Mouse (Mus musculus) MEL (cell line): Measurements from ENCODE around the gene Clec4d. TPM values are rescaled to one million over a fixed set of nuclear protein-coding genes. Genes with fewer than 3 reads are reported as not detected.

Experiments
- DNase-seq: peaks from one replicate; pipeline ENCODE4 v3.0.0; 2011; ENCODE audit warnings: low read depth, low spot score
- H3K27ac ChIP-seq: 2 replicates; pipeline ENCODE4 v1.5.1; 2012; ENCODE audit warnings: low read depth, mild to moderate bottlenecking, control low read depth, low read length, moderate library complexity; ENCODE audit not compliant: control insufficient read depth
- H3K27me3 ChIP-seq, 2 experiments: fragments of 150-350 bp in 1 of 2; sonication (generic) in 1 of 2; 2 replicates each; pipeline ENCODE4 v1.6.1; 2012; ENCODE audit warnings: low read length in 2 of 2, mild to moderate bottlenecking in 2 of 2, improper control_type of control experiment in 1 of 2, moderate library complexity in 1 of 2; ENCODE audit not compliant: insufficient read depth in 2 of 2, control insufficient read depth in 1 of 2
- H3K36me3 ChIP-seq, 2 experiments: 2 replicates each; pipeline ENCODE4 v1.6.1; 2012 to 2014; ENCODE audit warnings: low read length in 2 of 2, improper control_type of control experiment in 1 of 2, inconsistent platforms in 1 of 2, mild to moderate bottlenecking in 1 of 2; ENCODE audit not compliant: insufficient read depth in 2 of 2, control insufficient read depth in 1 of 2
- H3K4me1 ChIP-seq, 2 experiments: fragments of 150-350 bp in 1 of 2; sonication (generic) in 1 of 2; 2 replicates each; pipeline ENCODE4 v1.6.1; 2012; ENCODE audit warnings: low read length in 2 of 2, improper control_type of control experiment in 1 of 2, mild to moderate bottlenecking in 1 of 2; ENCODE audit not compliant: insufficient read depth in 2 of 2, control insufficient read depth in 1 of 2
- H3K4me3 ChIP-seq, 2 experiments: fragments of 150-350 bp in 1 of 2; sonication (generic) in 1 of 2; 2 replicates each; pipeline ENCODE4 v1.5.1; 2012; ENCODE audit warnings: low read depth in 2 of 2, low read length in 2 of 2, mild to moderate bottlenecking in 2 of 2, moderate library complexity in 2 of 2, control low read depth in 1 of 2, improper control_type of control experiment in 1 of 2; ENCODE audit not compliant: control insufficient read depth in 1 of 2, insufficient read depth in 1 of 2
- H3K79me2 ChIP-seq: 2 replicates; pipeline ENCODE4 v1.6.1; 2012; ENCODE audit warnings: mild to moderate bottlenecking, low read length, moderate library complexity; ENCODE audit not compliant: control insufficient read depth, poor library complexity, insufficient read depth
- H3K9ac ChIP-seq: 2 replicates; pipeline ENCODE4 v1.6.1; 2012; ENCODE audit warnings: low read depth, mild to moderate bottlenecking, control low read depth, low read length, moderate library complexity; ENCODE audit not compliant: control insufficient read depth, poor library complexity, severe bottlenecking
- H3K9me3 ChIP-seq: fragments of 150-350 bp; sonication (generic); replicated peaks from 2 replicates; pipeline ENCODE4 v1.6.1; 2012; ENCODE audit warnings: mild to moderate bottlenecking, low read length, improper control_type of control experiment, moderate library complexity; ENCODE audit not compliant: insufficient read depth
- CHD1 ChIP-seq: IDR thresholded peaks from 2 replicates; pipeline ENCODE4 v1.6.1; 2012; ENCODE audit warnings: low read depth, mild to moderate bottlenecking, inconsistent platforms, low read length, improper control_type of control experiment
- CHD2 ChIP-seq: IDR thresholded peaks from 2 replicates; pipeline ENCODE4 v1.6.1; 2011; ENCODE audit warnings: low read length, improper control_type of control experiment
- CTCF ChIP-seq, 3 experiments: IDR thresholded peaks in 2 of 3; conservative IDR thresholded peaks in 1 of 3; 2 replicates each; pipeline ENCODE4 v1.5.1; 2011 to 2012; ENCODE audit warnings: low read length in 3 of 3, low read depth in 2 of 3, mild to moderate bottlenecking in 2 of 3, improper control_type of control experiment in 1 of 3, inconsistent platforms in 1 of 3, mixed read lengths in 1 of 3, moderate library complexity in 1 of 3; ENCODE audit not compliant: control insufficient read depth in 1 of 3, insufficient read depth in 1 of 3, poor library complexity in 1 of 3, severe bottlenecking in 1 of 3
- E2F4 ChIP-seq: IDR thresholded peaks from 2 replicates; pipeline ENCODE4 v1.6.1; 2011; ENCODE audit warnings: low read depth, low read length, improper control_type of control experiment, borderline replicate concordance
- ELF1 ChIP-seq: IDR thresholded peaks from 2 replicates; pipeline ENCODE4 v1.6.1; 2014; ENCODE audit warnings: low read depth, mild to moderate bottlenecking, inconsistent platforms, low read length, improper control_type of control experiment, moderate library complexity
- EP300 ChIP-seq, 2 experiments: IDR thresholded peaks; 2 replicates each; pipeline ENCODE4 v1.6.1; 2011; ENCODE audit warnings: improper control_type of control experiment in 2 of 2, low read length in 2 of 2, low read depth in 1 of 2, mild to moderate bottlenecking in 1 of 2
- ETS1 ChIP-seq: IDR thresholded peaks from 2 replicates; pipeline ENCODE4 v1.6.1; 2012; ENCODE audit warnings: low read depth, mild to moderate bottlenecking, inconsistent platforms, low read length, improper control_type of control experiment, moderate library complexity
- GABPA ChIP-seq: IDR thresholded peaks from 2 replicates; pipeline ENCODE4 v1.6.1; 2012; ENCODE audit warnings: low read depth, mild to moderate bottlenecking, inconsistent platforms, low read length, improper control_type of control experiment, moderate library complexity
- GATA1 ChIP-seq: IDR thresholded peaks from 2 replicates; pipeline ENCODE4 v1.6.1; 2011; ENCODE audit warnings: low read depth, low read length, improper control_type of control experiment
- HCFC1 ChIP-seq: IDR thresholded peaks from 2 replicates; pipeline ENCODE4 v1.6.1; 2012; ENCODE audit warnings: low read depth, mild to moderate bottlenecking, inconsistent platforms, low read length, improper control_type of control experiment, moderate library complexity
- JUND ChIP-seq: IDR thresholded peaks from 2 replicates; pipeline ENCODE4 v1.6.1; 2011; ENCODE audit warnings: low read depth, mild to moderate bottlenecking, improper control_type of control experiment, low read length
- KAT2A ChIP-seq: conservative IDR thresholded peaks from 2 replicates; pipeline ENCODE4 v1.6.1; 2012; ENCODE audit warnings: low read depth, low read length, improper control_type of control experiment, inconsistent platforms
- MAFK ChIP-seq: IDR thresholded peaks from 2 replicates; pipeline ENCODE4 v1.6.1; 2011; ENCODE audit warnings: low read depth, mild to moderate bottlenecking, low read length, improper control_type of control experiment, borderline replicate concordance
- MAX ChIP-seq: IDR thresholded peaks from 2 replicates; pipeline ENCODE4 v1.6.1; 2011; ENCODE audit warnings: low read length, improper control_type of control experiment
- MAZ ChIP-seq: IDR thresholded peaks from 2 replicates; pipeline ENCODE4 v1.6.1; 2012; ENCODE audit warnings: low read depth, mild to moderate bottlenecking, inconsistent platforms, low read length, improper control_type of control experiment
- MEF2A ChIP-seq: IDR thresholded peaks from 2 replicates; pipeline ENCODE4 v1.6.1; 2014; ENCODE audit warnings: low read depth, mild to moderate bottlenecking, inconsistent platforms, low read length, improper control_type of control experiment; ENCODE audit not compliant: poor library complexity, insufficient replicate concordance, severe bottlenecking; ENCODE audit errors: extremely low read depth
- MXI1 ChIP-seq: IDR thresholded peaks from 2 replicates; pipeline ENCODE4 v1.6.1; 2011; ENCODE audit warnings: mild to moderate bottlenecking, low read depth, low read length, improper control_type of control experiment
- MYB ChIP-seq: IDR thresholded peaks from 2 replicates; pipeline ENCODE4 v1.6.1; 2011; ENCODE audit warnings: mild to moderate bottlenecking, low read depth, low read length, improper control_type of control experiment
- MYC ChIP-seq: IDR thresholded peaks from 2 replicates; pipeline ENCODE4 v1.6.1; 2011; ENCODE audit warnings: low read depth, mild to moderate bottlenecking, low read length, improper control_type of control experiment, moderate library complexity
- NRF1 ChIP-seq: IDR thresholded peaks from 2 replicates; pipeline ENCODE4 v1.6.1; 2014; ENCODE audit warnings: low read depth, mild to moderate bottlenecking, inconsistent platforms, low read length, improper control_type of control experiment, moderate library complexity; ENCODE audit not compliant: poor library complexity, insufficient read depth, severe bottlenecking
- POLR2A ChIP-seq, 2 experiments: IDR thresholded peaks; 2 replicates each; pipeline ENCODE4 v1.6.1; 2011 to 2012; ENCODE audit warnings: low read length in 2 of 2, mild to moderate bottlenecking in 2 of 2, control low read depth in 1 of 2, improper control_type of control experiment in 1 of 2, low read depth in 1 of 2, moderate library complexity in 1 of 2; ENCODE audit not compliant: control insufficient read depth in 1 of 2, insufficient read depth in 1 of 2, poor library complexity in 1 of 2
- POLR2AphosphoS2 ChIP-seq: IDR thresholded peaks from 2 replicates; pipeline ENCODE4 v1.6.1; 2011; ENCODE audit warnings: low read length, improper control_type of control experiment
- POLR2AphosphoS5 ChIP-seq: IDR thresholded peaks from 2 replicates; pipeline ENCODE4 v1.6.1; 2012; ENCODE audit warnings: low read depth, borderline replicate concordance, mild to moderate bottlenecking, inconsistent platforms, low read length, moderate library complexity, mixed read lengths
- RAD21 ChIP-seq: IDR thresholded peaks from 2 replicates; pipeline ENCODE4 v1.6.1; 2011; ENCODE audit warnings: mild to moderate bottlenecking, low read depth, low read length, improper control_type of control experiment
- RCOR1 ChIP-seq: IDR thresholded peaks from 2 replicates; pipeline ENCODE4 v1.6.1; 2012; ENCODE audit warnings: low read depth, mild to moderate bottlenecking, inconsistent platforms, low read length, improper control_type of control experiment
- SIN3A ChIP-seq: IDR thresholded peaks from 2 replicates; pipeline ENCODE4 v1.6.1; 2012; ENCODE audit warnings: low read length, improper control_type of control experiment, inconsistent platforms
- SMC3 ChIP-seq: IDR thresholded peaks from 2 replicates; pipeline ENCODE4 v1.6.1; 2011; ENCODE audit warnings: low read depth, low read length, improper control_type of control experiment
- TAL1 ChIP-seq: IDR thresholded peaks from 2 replicates; pipeline ENCODE4 v1.6.1; 2012; ENCODE audit warnings: mild to moderate bottlenecking, inconsistent platforms, low read length, moderate library complexity, mixed read lengths
- TBP ChIP-seq: IDR thresholded peaks from 2 replicates; pipeline ENCODE4 v1.8.0; 2011; ENCODE audit warnings: low read depth, low read length, improper control_type of control experiment
- TCF12 ChIP-seq: IDR thresholded peaks from 2 replicates; pipeline ENCODE4 v1.6.1; 2014; ENCODE audit warnings: low read depth, mild to moderate bottlenecking, inconsistent platforms, low read length, improper control_type of control experiment, moderate library complexity
- UBTF ChIP-seq: IDR thresholded peaks from 2 replicates; pipeline ENCODE4 v1.6.1; 2012; ENCODE audit warnings: low read depth, mild to moderate bottlenecking, inconsistent platforms, low read length, improper control_type of control experiment, moderate library complexity, borderline replicate concordance; ENCODE audit not compliant: insufficient read depth
- USF1 ChIP-seq: IDR thresholded peaks from 2 replicates; pipeline ENCODE4 v1.6.1; 2014; ENCODE audit warnings: low read depth, mild to moderate bottlenecking, inconsistent platforms, low read length, improper control_type of control experiment, moderate library complexity
- USF2 ChIP-seq, 2 experiments: IDR thresholded peaks; 2 replicates each; pipeline ENCODE4 v1.6.1; 2011 to 2012; ENCODE audit warnings: improper control_type of control experiment in 2 of 2, low read length in 2 of 2, borderline replicate concordance in 1 of 2, inconsistent platforms in 1 of 2, low read depth in 1 of 2, mild to moderate bottlenecking in 1 of 2; ENCODE audit not compliant: insufficient read depth in 1 of 2
- ZC3H11A ChIP-seq: IDR thresholded peaks from 2 replicates; pipeline ENCODE4 v1.6.1; 2012; ENCODE audit warnings: low read depth, mild to moderate bottlenecking, inconsistent platforms, low read length, improper control_type of control experiment
- ZKSCAN1 ChIP-seq: IDR thresholded peaks from 2 replicates; pipeline ENCODE4 v1.6.1; 2012; ENCODE audit warnings: low read depth, mild to moderate bottlenecking, inconsistent platforms, low read length, improper control_type of control experiment, moderate library complexity
- ZMIZ1 ChIP-seq: IDR thresholded peaks from 2 replicates; pipeline ENCODE4 v1.6.1; 2012; ENCODE audit warnings: low read depth, mild to moderate bottlenecking, inconsistent platforms, low read length, improper control_type of control experiment, moderate library complexity
- ZNF384 ChIP-seq: IDR thresholded peaks from 2 replicates; pipeline ENCODE4 v1.6.1; 2012; ENCODE audit warnings: low read depth, mild to moderate bottlenecking, inconsistent platforms, low read length, improper control_type of control experiment
- polyA plus RNA-seq, 2 experiments: library from polyadenylated mRNA; stranded (reverse) in 1 of 2; unstranded in 1 of 2; fragments of >175 nt in 1 of 2; fragments of >200 nt in 1 of 2; gene quantifications; 2 replicates each; pipeline versions ENCODE4 v1.2.1 to v1.2.4; 2012; ENCODE audit warnings: low replicate concordance in 2 of 2, low read depth in 1 of 2; ENCODE audit not compliant: insufficient read length in 2 of 2, insufficient read depth in 1 of 2, missing spikeins in 1 of 2
- total RNA-seq: library from RNA; depleted of rRNA; stranded (reverse); fragments of 300-350 nt; gene quantifications from 2 replicates; pipeline ENCODE4 v1.2.3, GENCODE M21; 2012

Clec4d gene
- total and polyA plus RNA-seq, 3 experiments = 2.0 to 5.6 TPM; not detected in 1

DNA sequence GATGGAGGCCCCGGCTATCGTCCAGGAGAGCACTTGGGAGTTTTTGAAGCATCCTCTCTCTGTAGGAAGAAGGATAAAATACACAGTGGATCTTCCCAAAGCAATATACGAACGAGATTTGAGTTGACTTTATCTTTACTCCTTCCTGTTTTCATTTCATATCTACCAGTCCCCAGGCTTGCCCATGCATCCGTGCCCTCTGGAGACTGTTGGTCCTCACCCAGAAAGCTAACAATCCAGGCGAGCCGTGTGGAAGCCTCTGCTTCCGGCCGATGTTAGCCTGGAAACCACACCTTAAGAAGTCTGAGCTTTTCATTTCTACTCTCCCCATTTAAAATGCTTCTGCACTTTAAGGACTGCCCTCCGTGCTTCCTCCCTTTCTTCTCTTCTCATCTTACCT is 27.0 kb downstream of the Clec4d start:
- H3K4me3 ChIP-seq = peak overlapping the region; percentile 16 to 28
- peaks cover 0 to 22% of the 10 kb centered on the region in 2 experiments; a peak in 2 of 4 replicates for H3K36me3 ChIP-seq
- no peaks in the 10 kb centered on the region for H3K79me2 ChIP-seq
- peak; percentile 81 for DNase-seq
- H3K9me3 ChIP-seq = no peaks in the 10 kb centered on the region
- H3K27me3 ChIP-seq = no peaks in the 10 kb centered on the region
- H3K4me1 ChIP-seq = peaks cover 16 to 17% of the 10 kb centered on the region in 2 experiments
- peak overlapping the region; percentile 11; the same call in 1 of the 2 replicates for H3K9ac ChIP-seq
- peak overlapping the region; percentile 30; the same call in 1 of the 2 replicates for H3K27ac ChIP-seq
- TF ChIP-seq HCFC1 (no peak), POLR2A (IDR thresholded peaks at IDR 0.05; ENCODE audit: control insufficient read depth in 1 of 2, insufficient read depth in 1 of 2, low read depth in 1 of 2, low read length in 2 of 2, poor library complexity in 1 of 2) (no peak), UBTF (no peak), MYC (0 out of 2 replicates have a peak, but pooled peaks have one; percentile 24), TAL1 (peak; percentile 91), MEF2A (0 out of 2 replicates have a peak, but pooled peaks have one; percentile 15), ZMIZ1 (no peak), ELF1 (no peak), USF1 (no peak), ZKSCAN1 (no peak), GABPA (no peak), ZC3H11A (no peak), MAZ (no peak), RCOR1 (peak; percentile 96), CTCF (IDR thresholded peaks at IDR 0.05 in 2 of 3, conservative IDR thresholded peaks at IDR 0.05 in 1 of 3; ENCODE audit: control insufficient read depth in 1 of 3, insufficient read depth in 1 of 3, low read depth in 2 of 3, low read length in 3 of 3, poor library complexity in 1 of 3, severe bottlenecking in 1 of 3) (no peak), EP300 (IDR thresholded peaks at IDR 0.05; ENCODE audit: low read depth in 1 of 2, low read length in 2 of 2) (peak; percentile 87 to 95), POLR2AphosphoS5 (no peak), JUND (no peak), ZNF384 (0 out of 2 replicates have a peak, but pooled peaks have one; percentile 43), GATA1 (peak; percentile 83), MYB (0 out of 2 replicates have a peak, but pooled peaks have one; percentile 57), CHD2 (no peak), CHD1 (no peak), TBP (no peak), MAX (no peak), SMC3 (no peak), E2F4 (no peak), POLR2AphosphoS2 (no peak), SIN3A (0 out of 2 replicates have a peak, but pooled peaks have one; percentile 22), NRF1 (no peak), TCF12 (peak; percentile 93), USF2 (IDR thresholded peaks at IDR 0.05; ENCODE audit: borderline replicate concordance in 1 of 2, insufficient read depth in 1 of 2, low read depth in 1 of 2, low read length in 2 of 2) (no peak), KAT2A (no peak), RAD21 (no peak), ETS1 (peak; percentile 78), MAFK (no peak), MXI1 (peak; percentile 31; the same call in 1 of the 2 replicates)
